Mouse (Mus musculus): ENCODE data around the gene Dennd6a. TPM values are rescaled to one million over a fixed set of nuclear protein-coding genes. Genes with fewer than 3 reads are reported as not detected.

Dennd6a gene
- polyA plus RNA-seq (2012; rRNA removed): 2.9 and 3.0 TPM in 2 replicates

DNA sequence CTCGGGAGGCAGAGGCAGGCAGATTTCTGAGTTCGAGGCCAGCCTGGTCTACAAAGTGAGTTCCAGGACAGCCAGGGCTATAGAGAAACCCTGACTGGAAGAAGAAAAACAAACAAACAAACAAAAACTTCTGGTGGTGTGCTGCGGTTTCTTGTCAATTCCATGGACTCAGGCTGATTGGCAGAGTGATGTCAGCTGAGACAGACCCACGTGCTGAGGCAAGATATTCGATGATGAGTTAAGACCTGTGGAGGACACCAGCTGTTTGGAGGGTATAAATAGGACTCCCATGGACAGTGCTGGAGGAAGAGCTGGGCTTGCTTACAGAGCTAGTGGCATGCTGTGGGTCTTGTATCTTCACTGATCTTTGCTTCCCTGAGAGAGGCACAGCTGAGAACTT is at the start of gene Dennd6a:
Gene Dennd6a (plus strand): TSS at position 301 of the 400 bp plus-strand sequence.

DNA sequence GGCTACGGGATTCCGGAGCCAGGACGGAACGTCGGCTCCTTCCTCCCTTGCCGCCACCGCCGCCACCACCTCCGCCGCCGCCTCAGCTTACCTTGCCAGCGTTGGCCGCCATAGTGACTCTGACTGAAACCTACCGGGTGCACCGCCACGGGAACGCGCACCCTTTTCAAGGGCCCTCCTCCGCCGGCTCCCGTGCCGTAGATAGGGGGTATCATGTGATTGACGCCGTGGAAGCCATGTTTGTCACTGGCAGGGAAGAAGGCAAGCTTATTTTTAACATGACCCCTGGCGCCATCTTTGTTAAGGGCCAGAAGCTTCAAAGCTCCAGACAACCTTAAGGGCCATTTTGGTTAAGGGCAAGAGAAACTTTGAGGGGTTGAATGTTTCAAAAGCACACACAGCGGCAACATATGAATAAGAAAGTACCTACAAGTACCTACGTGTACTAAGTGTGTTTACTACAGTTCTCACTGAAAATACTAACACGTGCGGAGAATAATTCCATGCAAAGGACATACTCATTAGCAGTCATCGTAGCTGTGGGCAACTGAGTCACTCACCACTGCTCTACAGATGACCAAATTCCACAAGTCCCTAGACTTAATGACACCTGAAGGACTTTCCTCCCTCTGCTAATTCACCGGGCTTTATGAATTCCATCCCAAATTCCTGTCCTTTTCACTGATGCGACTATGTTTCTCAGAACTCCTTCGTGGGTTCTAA is 38.7 kb upstream of the Dennd6a start, which contains the start of gene Slmap:
Gene Slmap (minus strand): TSS at position 175 of the 723 bp plus-strand sequence.

GRCm38 (mm10) chr14:26637851-26638707 is 64.4 kb downstream of the Dennd6a start, which contains the start of gene Arf4:
Gene Arf4 (plus strand): TSS chr14:26638074.

GRCm38 (mm10) chr14:26669292-26670073 is 95.8 kb downstream of the Dennd6a start, which contains the start of gene Pde12:
Gene Pde12 (minus strand): TSS chr14:26669883.

Other genes with a start within 250 kb of the Dennd6a start
- gene Slmap, start 38.9 kb upstream of the Dennd6a start, polyA plus RNA-seq (2012; rRNA removed): 17.1 and 18.1 TPM in 2 replicates
- gene Arf4, start 64.2 kb downstream of the Dennd6a start, polyA plus RNA-seq (2012; rRNA removed): 207 and 256 TPM in 2 replicates
- gene Pde12, start 96.0 kb downstream of the Dennd6a start, polyA plus RNA-seq (2012; rRNA removed): 3.2 and 4.0 TPM in 2 replicates
- not detected in 2 replicates for gene Dnah12, start 119.4 kb downstream of the Dennd6a start, polyA plus RNA-seq (2012; rRNA removed)

Measured in stomach, adult 2 months (tissue).